Mouse (Mus musculus) lung, postnatal 0 days (tissue): ENCODE results near the gene S1pr2. TPM values are rescaled to one million over a fixed set of nuclear protein-coding genes. Genes with fewer than 3 reads are reported as not detected.
A peak's percentile ranks its signal among the peaks of the same experiment; 100 is the strongest.

ENCODE experiments used
- ATAC-seq: fragments of 200-750 bp; cut with Nextera tagmentation; 2 replicates; pipeline ENCODE4 v1.8.0; 2017; ENCODE audit warnings: moderate library complexity
- DNase-seq: peaks from one replicate; pipeline ENCODE4 v3.0.0-alpha.2; 2016; ENCODE audit warnings: low spot score
- H3K27ac ChIP-seq: fragments of 300-500 bp; sonication (generic); 2 replicates; pipeline ENCODE4 v1.5.1; 2014; ENCODE audit warnings: antibody characterized with exemption, mild to moderate bottlenecking, low read length, mixed read lengths
- H3K27me3 ChIP-seq: fragments of 300-500 bp; sonication (generic); replicated peaks from 2 replicates; pipeline ENCODE4 v1.6.1; 2014; ENCODE audit warnings: low read length, mixed read lengths; ENCODE audit not compliant: insufficient read depth
- H3K36me3 ChIP-seq: fragments of 300-500 bp; sonication (generic); 2 replicates; pipeline ENCODE4 v1.6.1; 2014; ENCODE audit warnings: low read length, mixed read lengths; ENCODE audit not compliant: insufficient read depth
- H3K4me1 ChIP-seq: fragments of 300-500 bp; sonication (generic); 2 replicates; pipeline ENCODE4 v1.6.1; 2014; ENCODE audit warnings: antibody characterized with exemption, low read depth, low read length, mixed read lengths; ENCODE audit not compliant: insufficient read depth
- H3K4me2 ChIP-seq: fragments of 300-500 bp; sonication (generic); replicated peaks from 2 replicates; pipeline ENCODE4 v1.6.1; 2014; ENCODE audit warnings: low read depth, mild to moderate bottlenecking, low read length, moderate library complexity, mixed read lengths
- H3K4me3 ChIP-seq: fragments of 300-500 bp; sonication (generic); 2 replicates; pipeline ENCODE4 v1.5.1; 2014; ENCODE audit warnings: low read depth, low read length
- H3K9ac ChIP-seq: fragments of 300-500 bp; sonication (generic); replicated peaks from 2 replicates; pipeline ENCODE4 v1.6.1; 2014; ENCODE audit warnings: low read depth, mild to moderate bottlenecking
- H3K9me3 ChIP-seq: fragments of 300-500 bp; sonication (generic); 2 replicates; pipeline ENCODE4 v1.6.1; 2016; ENCODE audit warnings: low read length, mixed read lengths
- CTCF ChIP-seq: IDR thresholded peaks from 2 replicates; pipeline ENCODE4 v1.5.1; 2016; ENCODE audit warnings: antibody characterized with exemption, mild to moderate bottlenecking
- EP300 ChIP-seq: IDR thresholded peaks from 2 replicates; pipeline ENCODE4 v1.6.1; 2016; ENCODE audit warnings: antibody characterized with exemption, mild to moderate bottlenecking, control low read depth
- WGBS: fragments of 180-500 bp; shearing (Covaris S2); extraction: QIAGEN DNeasy Blood & Tissue Kit; methylation state at CpG from one replicate; pipeline ENCODE4 v1.1.7; 2014; 5-methylcytosine and 5-hydroxymethylcytosine counted together
- polyA plus RNA-seq: library from polyadenylated mRNA; unstranded; fragments of >200 nt; fragmentation: Nextera tagmentation; extraction: Ambion mirVana; gene quantifications from 2 replicates; pipeline ENCODE4 v1.2.1, GENCODE M21; 2015

The S1pr2 gene
- polyA plus RNA-seq, 1 experiment from 2014 or later, result 62.3 TPM

- Histone ChIP-seq H3K27ac (peak overlapping the region; percentile 84), H3K9me3 (no peaks in the 10 kb centered on the region), H3K9ac (peak overlapping the region; percentile 68), H3K27me3 (no peaks in the 10 kb centered on the region), H3K4me1 (peaks cover 3% of the 10 kb centered on the region; the same call in 1 of the 2 replicates), H3K4me2 (peak overlapping the region; percentile 91), H3K36me3 (no peaks in the 10 kb centered on the region), H3K4me3 (peak overlapping the region; percentile 80)
- TF ChIP-seq CTCF (peak; percentile 38), EP300 (no peak)
- DNase-seq (peak; percentile 98), ATAC-seq (peak; percentile 96)
- WGBS, result under 1% methylated on average over 50 of the region's 51 CpGs
Observed at GRCm38 (mm10) chr9:20952520-20953227, 23.9 kb downstream of the S1pr2 start.

GRCm38 (mm10) chr9:20951966-20952519 is 24.5 kb downstream of the S1pr2 start:
- ATAC-seq, result peak; percentile 23
- 0% methylated on average over 14 of the region's 17 CpGs for WGBS
- H3K36me3 ChIP-seq, result no peaks in the 10 kb centered on the region
- no peaks in the 10 kb centered on the region for H3K9me3 ChIP-seq
- H3K27ac ChIP-seq, result peak overlapping the region; percentile 84
- DNase-seq, result peak; percentile 16
- peaks cover 3% of the 10 kb centered on the region; the same call in 1 of the 2 replicates for H3K4me1 ChIP-seq
- H3K9ac ChIP-seq, result peak overlapping the region; percentile 68
- TF ChIP-seq EP300 (no peak), CTCF (no peak)
- no peaks in the 10 kb centered on the region for H3K27me3 ChIP-seq
- H3K4me3 ChIP-seq, result peak overlapping the region; percentile 80
- peak overlapping the region; percentile 91 for H3K4me2 ChIP-seq

GRCm38 (mm10) chr9:20951441-20951840 is 25.1 kb downstream of the S1pr2 start:
- no peaks in the 10 kb centered on the region for H3K9me3 ChIP-seq
- peak overlapping the region; percentile 80 for H3K4me3 ChIP-seq
- no peaks in the 10 kb centered on the region for H3K36me3 ChIP-seq
- WGBS, result 2% methylated on average over 14 of the region's 14 CpGs
- ATAC-seq (peak; percentile 39; the same call in 1 of the 2 replicates), DNase-seq (peak; percentile 84)
- TF ChIP-seq CTCF, result no peak
- no peak for TF ChIP-seq EP300
- H3K4me1 ChIP-seq, result peaks cover 3% of the 10 kb centered on the region; the same call in 1 of the 2 replicates
- 0 out of 2 replicates have a peak overlapping the region, but pooled peaks have one; percentile 23 for H3K9ac ChIP-seq
- peak overlapping the region; percentile 84 for H3K27ac ChIP-seq
- H3K4me2 ChIP-seq, result peak overlapping the region; percentile 91
- H3K27me3 ChIP-seq, result no peaks in the 10 kb centered on the region

GRCm38 (mm10) chr9:20950419-20950818 is 26.2 kb downstream of the S1pr2 start:
- DNase-seq (no peak), ATAC-seq (no peak)
- no peak overlapping the region for H3K9ac ChIP-seq
- no peak overlapping the region for H3K4me3 ChIP-seq
- no peak overlapping the region for H3K4me2 ChIP-seq
- H3K4me1 ChIP-seq, result peaks cover 3% of the 10 kb centered on the region; the same call in 1 of the 2 replicates
- H3K27ac ChIP-seq, result no peak overlapping the region
- TF ChIP-seq EP300 (no peak), CTCF (no peak)
- H3K27me3 ChIP-seq, result no peaks in the 10 kb centered on the region
- H3K36me3 ChIP-seq, result no peaks in the 10 kb centered on the region
- no peaks in the 10 kb centered on the region for H3K9me3 ChIP-seq

- no peak for DNase-seq
- H3K4me3 ChIP-seq, result no peak overlapping the region
- no peaks in the 10 kb centered on the region for H3K9me3 ChIP-seq
- no peak overlapping the region for H3K9ac ChIP-seq
- TF ChIP-seq EP300, result no peak
- no peak for TF ChIP-seq CTCF
- 68% methylated on average over 16 of the region's 16 CpGs for WGBS
- H3K4me2 ChIP-seq, result no peak overlapping the region
- H3K36me3 ChIP-seq, result 0 out of 2 replicates have a peak, but pooled peaks cover 2% of the 10 kb centered on the region
- H3K4me1 ChIP-seq, result peaks cover under 1% of the 10 kb centered on the region
- no peaks in the 10 kb centered on the region for H3K27me3 ChIP-seq
- no peak overlapping the region for H3K27ac ChIP-seq
- ATAC-seq, result no peak
Observed at GRCm38 (mm10) chr9:20946066-20946880, 30.3 kb downstream of the S1pr2 start.
